ENCODE assay signal across 28 mouse cellular contexts in the genomic region with DNA sequence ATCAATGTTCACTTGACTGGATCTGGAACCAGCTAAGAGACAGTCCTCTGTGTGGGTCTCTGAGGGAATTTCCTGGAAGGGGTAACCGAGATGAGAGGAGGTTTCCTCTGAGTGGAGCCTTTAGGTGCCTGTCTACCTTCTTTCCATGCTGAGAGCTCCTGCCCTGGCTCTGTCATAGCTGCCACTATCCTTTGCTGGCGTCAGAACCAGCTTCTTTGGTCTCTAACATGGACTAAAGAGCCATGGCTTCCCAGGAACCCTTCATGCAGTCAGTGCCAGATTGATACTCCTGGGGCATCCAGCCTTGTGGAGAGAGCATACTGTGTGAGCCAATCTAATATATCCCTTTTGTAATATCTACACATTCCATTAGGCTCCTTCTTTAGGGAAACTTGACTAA.
DNase-seq lines count a peak whose midpoint lies in the region; ATAC-seq and TF ChIP-seq lines count a peak whose summit lies in the region.
"Had no signal": no experiment of that assay in that cellular context is flagged by ENCODE, and none has a peak within 500 bp of the region (broad histone marks: within the 10 kb centered on the region; RNA-seq: fewer than 3 reads in every experiment).

No protein-coding gene starts in this region.

- no peak for TF ChIP-seq EP300 in liver, postnatal 0 days (IDR thresholded peaks at IDR 0.05; ENCODE audit: low read depth)

- WGBS in heart, embryonic 16.5 days = 79% methylated on average over 2 of the region's 2 CpGs
- whole genome bisulfite sequencing in liver, postnatal 0 days (ENCODE audit: insufficient replicate concordance) = 65% methylated on average over 2 of the region's 2 CpGs
- 77% methylated on average over 2 of the region's 2 CpGs for WGBS in limb, embryonic 13.5 days

- ATAC-seq in heart, embryonic 16.5 days (replicated peaks; ENCODE audit: extremely low read depth, insufficient read depth, low FRiP score) = no peak
- ATAC-seq in liver, postnatal 0 days = no peak
- ATAC-seq in limb, embryonic 13.5 days (ENCODE audit: low FRiP score, low read depth) = no peak
- ATAC-seq: forebrain, embryonic 15.5 days; hindbrain, embryonic 16.5 days; intestine, embryonic 15.5 days; liver, embryonic 12.5 days; midbrain, embryonic 15.5 days had no signal

- no peak overlapping the region for H3K4me2 ChIP-seq in heart, embryonic 16.5 days (ENCODE audit: low read depth, low read length)
- H3K4me2 ChIP-seq in liver, postnatal 0 days (ENCODE audit: low read depth, low read length) = no peak overlapping the region
- H3K4me2 ChIP-seq in limb, embryonic 13.5 days (replicated peaks) = no peak overlapping the region
- H3K4me2 ChIP-seq: embryonic facial prominence, embryonic 12.5 days; forebrain, embryonic 15.5 days; heart, embryonic 13.5 days; intestine, embryonic 15.5 days; liver, embryonic 12.5 days; midbrain, embryonic 15.5 days; stomach, embryonic 15.5 days had no signal

- no peak for TF ChIP-seq CTCF in gastrocnemius, adult 2 months (IDR thresholded peaks at IDR 0.05)
- TF ChIP-seq CTCF in liver, postnatal 0 days (IDR thresholded peaks at IDR 0.05; ENCODE audit: low read depth) = no peak

- H3K36me3 ChIP-seq in heart, embryonic 16.5 days (ENCODE audit: control insufficient read depth, insufficient read depth) = no peaks in the 10 kb centered on the region
- H3K36me3 ChIP-seq in liver, postnatal 0 days (replicated peaks; ENCODE audit: insufficient read depth, low read length) = no peaks in the 10 kb centered on the region
- no peaks in the 10 kb centered on the region for H3K36me3 ChIP-seq in limb, embryonic 13.5 days
- H3K36me3 ChIP-seq: embryonic facial prominence, embryonic 12.5 days; forebrain, embryonic 10.5 days; forebrain, embryonic 15.5 days; heart, embryonic 13.5 days; intestine, embryonic 15.5 days; liver, embryonic 12.5 days; midbrain, embryonic 10.5 days; midbrain, embryonic 15.5 days; stomach, embryonic 15.5 days had no signal

- no peak overlapping the region for H3K4me3 ChIP-seq in gastrocnemius, adult 2 months
- H3K4me3 ChIP-seq in heart, embryonic 16.5 days (ENCODE audit: low read length) = no peak overlapping the region
- H3K4me3 ChIP-seq in liver, postnatal 0 days (ENCODE audit: low read depth, low read length) = no peak overlapping the region
- no peak overlapping the region for H3K4me3 ChIP-seq in limb, embryonic 13.5 days
- H3K4me3 ChIP-seq: embryonic facial prominence, embryonic 12.5 days; forebrain, embryonic 10.5 days; forebrain, embryonic 15.5 days; heart, embryonic 13.5 days; intestine, embryonic 15.5 days; liver, embryonic 12.5 days; midbrain, embryonic 10.5 days; midbrain, embryonic 15.5 days; stomach, embryonic 15.5 days had no signal

- no peaks in the 10 kb centered on the region for H3K9me3 ChIP-seq in heart, embryonic 16.5 days (replicated peaks; ENCODE audit: control insufficient read depth, low read length)
- H3K9me3 ChIP-seq in liver, postnatal 0 days (ENCODE audit: low read length) = no peaks in the 10 kb centered on the region
- H3K9me3 ChIP-seq in limb, embryonic 13.5 days = no peaks in the 10 kb centered on the region
- H3K9me3 ChIP-seq: embryonic facial prominence, embryonic 12.5 days; forebrain, embryonic 10.5 days; forebrain, embryonic 15.5 days; heart, embryonic 13.5 days; intestine, embryonic 15.5 days; liver, embryonic 12.5 days; midbrain, embryonic 10.5 days; midbrain, embryonic 15.5 days; stomach, embryonic 15.5 days had no signal

- intact Hi-C loops in gastrocnemius, adult 2 months (cut with DNase I) = no loop called here
- intact Hi-C loops in heart, postnatal 25 days (cut with DNase I) = no loop called here

- H3K27ac ChIP-seq in gastrocnemius, adult 2 months = peak overlapping the region; percentile 83
- H3K27ac ChIP-seq in heart, embryonic 16.5 days (ENCODE audit: low read length) = peak overlapping the region; percentile 21; the same call in 1 of the 2 replicates
- H3K27ac ChIP-seq in liver, postnatal 0 days (ENCODE audit: low read depth) = peak overlapping the region; percentile 80
- peak overlapping the region; percentile 28; the same call in 1 of the 2 replicates for H3K27ac ChIP-seq in limb, embryonic 13.5 days
- H3K27ac ChIP-seq: embryonic facial prominence, embryonic 12.5 days; forebrain, embryonic 10.5 days; forebrain, embryonic 15.5 days; liver, embryonic 12.5 days; midbrain, embryonic 10.5 days; midbrain, embryonic 15.5 days had no signal

- no peak for DNase-seq in gastrocnemius, adult 2 months
- no peak for DNase-seq in gastrocnemius, postnatal 10 days
- no peak for DNase-seq in heart, postnatal 25 days (ENCODE audit: low spot score)
- no peak for DNase-seq in liver, postnatal 0 days
- no peak for DNase-seq in liver
- DNase-seq in thymus, postnatal 25 days = no peak
- DNase-seq: adrenal gland, adult 8-10 months; cerebellum, adult 8-10 months; cerebellum, postnatal 36 days; layer of hippocampus, postnatal 36 days; left cerebral cortex, postnatal 4 days; lung, adult 18-20 months; lung, postnatal 14 days; right cerebral cortex, postnatal 25 days; thymus, postnatal 14 days had no signal

- no peak overlapping the region for H3K9ac ChIP-seq in heart, embryonic 16.5 days (ENCODE audit: low read length)
- H3K9ac ChIP-seq in liver, postnatal 0 days (replicated peaks) = no peak overlapping the region
- no peak overlapping the region for H3K9ac ChIP-seq in limb, embryonic 13.5 days
- H3K9ac ChIP-seq: embryonic facial prominence, embryonic 12.5 days; forebrain, embryonic 15.5 days; heart, embryonic 13.5 days; intestine, embryonic 15.5 days; liver, embryonic 12.5 days; midbrain, embryonic 15.5 days; stomach, embryonic 15.5 days had no signal

- peaks cover 40% of the 10 kb centered on the region for H3K4me1 ChIP-seq in heart, embryonic 16.5 days (ENCODE audit: control insufficient read depth, insufficient read depth, low read length)
- H3K4me1 ChIP-seq in liver, postnatal 0 days (ENCODE audit: insufficient read depth) = peaks cover 24% of the 10 kb centered on the region
- peaks cover 54% of the 10 kb centered on the region for H3K4me1 ChIP-seq in limb, embryonic 13.5 days
- H3K4me1 ChIP-seq: forebrain, embryonic 15.5 days; midbrain, embryonic 15.5 days had no signal

- no peaks in the 10 kb centered on the region for H3K27me3 ChIP-seq in heart, embryonic 16.5 days (ENCODE audit: control insufficient read depth, insufficient read depth, low read length)
- no peaks in the 10 kb centered on the region for H3K27me3 ChIP-seq in liver, postnatal 0 days (ENCODE audit: insufficient read depth, low read length)
- H3K27me3 ChIP-seq in limb, embryonic 13.5 days = no peaks in the 10 kb centered on the region
- H3K27me3 ChIP-seq: CH12.LX; embryonic facial prominence, embryonic 12.5 days; forebrain, embryonic 15.5 days; heart, embryonic 13.5 days; intestine, embryonic 15.5 days; liver, embryonic 12.5 days; midbrain, embryonic 15.5 days; stomach, embryonic 15.5 days had no signal

Comparison
In these comparisons a context has a peak if more than half of its experiments do, and no peak if none do; other contexts are left out.
1. H3K27ac ChIP-seq: peak in every context shown above with its lines; median percentile 83 in gastrocnemius, adult 2 months; 80 in liver, postnatal 0 days; 28 in limb, embryonic 13.5 days; 21 in heart, embryonic 16.5 days.